Mouse (Mus musculus): ENCODE data around the gene Ythdc1. TPM values are rescaled to one million over a fixed set of nuclear protein-coding genes. Genes with fewer than 3 reads are reported as not detected.

The Ythdc1 gene
- total RNA-seq (2014; rRNA removed): 47.1 and 69.0 TPM in 2 replicates
- polyA plus RNA-seq (2015; fragmentation: Nextera tagmentation; extraction: Ambion mirVana): 25.1 and 29.6 TPM in 2 replicates

GRCm38 (mm10) chr5:86803962-86804940 lies at the start of gene Ythdc1:
Ythdc1 (plus strand) TSS chr5:86804221.
- Histone ChIP-seq H3K9ac (replicated peaks; ENCODE audit: low read length, poor library complexity, severe bottlenecking) (peak within 1 kb of the TSS; percentile 99), H3K36me3 (ENCODE audit: insufficient read depth, low read length) (no peaks in the 10 kb centered on the region), H3K27me3 (ENCODE audit: insufficient read depth, low read length) (no peaks in the 10 kb centered on the region), H3K4me1 (ENCODE audit: insufficient read depth, low read length) (no peaks in the 10 kb centered on the region), H3K27ac (ENCODE audit: low read depth, low read length) (peak within 1 kb of the TSS; percentile 99), H3K4me2 (ENCODE audit: low read depth, low read length, poor library complexity, severe bottlenecking) (peak within 1 kb of the TSS; percentile 62), H3K4me3 (ENCODE audit: low read depth, low read length) (peak within 1 kb of the TSS; percentile 94), H3K9me3 (ENCODE audit: low read length) (no peaks in the 10 kb centered on the region)
- whole genome bisulfite sequencing: under 1% methylated on average over 81 of the region's 111 CpGs
- TF ChIP-seq CTCF (IDR thresholded peaks at IDR 0.05): peak; percentile 28
- peak; percentile 100 for ATAC-seq (ENCODE audit: low FRiP score)
- peak; percentile 97 for DNase-seq (ENCODE audit: low spot score)

- TF ChIP-seq CTCF (IDR thresholded peaks at IDR 0.05): no peak
- H3K27ac ChIP-seq (ENCODE audit: low read depth, low read length): no peak overlapping the region
- H3K27me3 ChIP-seq (ENCODE audit: insufficient read depth, low read length): no peaks in the 10 kb centered on the region
- no peak overlapping the region for H3K9ac ChIP-seq (replicated peaks; ENCODE audit: low read length, poor library complexity, severe bottlenecking)
- H3K4me2 ChIP-seq (ENCODE audit: low read depth, low read length, poor library complexity, severe bottlenecking): no peak overlapping the region
- H3K4me1 ChIP-seq (ENCODE audit: insufficient read depth, low read length): no peaks in the 10 kb centered on the region
- 39% methylated on average over 3 of the region's 3 CpGs for whole genome bisulfite sequencing
- no peaks in the 10 kb centered on the region for H3K36me3 ChIP-seq (ENCODE audit: insufficient read depth, low read length)
- DNase-seq (ENCODE audit: low spot score) (no peak), ATAC-seq (ENCODE audit: low FRiP score) (no peak)
- no peak overlapping the region for H3K4me3 ChIP-seq (ENCODE audit: low read depth, low read length)
- no peaks in the 10 kb centered on the region for H3K9me3 ChIP-seq (ENCODE audit: low read length)
Measured at GRCm38 (mm10) chr5:86769015-86769658, 34.9 kb upstream of the Ythdc1 start.

- Histone ChIP-seq H3K9me3 (ENCODE audit: low read length) (no peaks in the 10 kb centered on the region), H3K4me3 (ENCODE audit: low read depth, low read length) (no peak overlapping the region), H3K4me2 (ENCODE audit: low read depth, low read length, poor library complexity, severe bottlenecking) (no peak overlapping the region), H3K27ac (ENCODE audit: low read depth, low read length) (no peak overlapping the region), H3K36me3 (ENCODE audit: insufficient read depth, low read length) (no peaks in the 10 kb centered on the region), H3K4me1 (ENCODE audit: insufficient read depth, low read length) (no peaks in the 10 kb centered on the region), H3K9ac (replicated peaks; ENCODE audit: low read length, poor library complexity, severe bottlenecking) (no peak overlapping the region), H3K27me3 (ENCODE audit: insufficient read depth, low read length) (no peaks in the 10 kb centered on the region)
- ATAC-seq (ENCODE audit: low FRiP score): no peak
- DNase-seq (ENCODE audit: low spot score): no peak
- TF ChIP-seq CTCF (IDR thresholded peaks at IDR 0.05): no peak
Measured at GRCm38 (mm10) chr5:86771010-86771409, 33.0 kb upstream of the Ythdc1 start.

GRCm38 (mm10) chr5:86776941-86777340 lies 27.1 kb upstream of the Ythdc1 start:
- Histone ChIP-seq H3K27ac (ENCODE audit: low read depth, low read length) (no peak overlapping the region), H3K27me3 (ENCODE audit: insufficient read depth, low read length) (no peaks in the 10 kb centered on the region), H3K4me2 (ENCODE audit: low read depth, low read length, poor library complexity, severe bottlenecking) (no peak overlapping the region), H3K4me3 (ENCODE audit: low read depth, low read length) (no peak overlapping the region), H3K9me3 (ENCODE audit: low read length) (no peaks in the 10 kb centered on the region), H3K4me1 (ENCODE audit: insufficient read depth, low read length) (no peaks in the 10 kb centered on the region), H3K9ac (replicated peaks; ENCODE audit: low read length, poor library complexity, severe bottlenecking) (no peak overlapping the region), H3K36me3 (ENCODE audit: insufficient read depth, low read length) (no peaks in the 10 kb centered on the region)
- ATAC-seq (ENCODE audit: low FRiP score) (no peak), DNase-seq (ENCODE audit: low spot score) (no peak)
- WGBS: 94% methylated on average over 5 of the region's 5 CpGs
- TF ChIP-seq CTCF (IDR thresholded peaks at IDR 0.05): no peak

GRCm38 (mm10) chr5:86778471-86778870 lies 25.6 kb upstream of the Ythdc1 start:
- Histone ChIP-seq H3K36me3 (ENCODE audit: insufficient read depth, low read length) (no peaks in the 10 kb centered on the region), H3K4me2 (ENCODE audit: low read depth, low read length, poor library complexity, severe bottlenecking) (no peak overlapping the region), H3K27ac (ENCODE audit: low read depth, low read length) (no peak overlapping the region), H3K9me3 (ENCODE audit: low read length) (no peaks in the 10 kb centered on the region), H3K4me3 (ENCODE audit: low read depth, low read length) (no peak overlapping the region), H3K27me3 (ENCODE audit: insufficient read depth, low read length) (no peaks in the 10 kb centered on the region), H3K9ac (replicated peaks; ENCODE audit: low read length, poor library complexity, severe bottlenecking) (no peak overlapping the region), H3K4me1 (ENCODE audit: insufficient read depth, low read length) (no peaks in the 10 kb centered on the region)
- 91% methylated on average over 1 of the region's 1 CpGs for WGBS
- TF ChIP-seq CTCF (IDR thresholded peaks at IDR 0.05): no peak
- DNase-seq (ENCODE audit: low spot score) (no peak), ATAC-seq (ENCODE audit: low FRiP score) (no peak)

- Histone ChIP-seq H3K4me1 (ENCODE audit: insufficient read depth, low read length) (no peaks in the 10 kb centered on the region), H3K27me3 (ENCODE audit: insufficient read depth, low read length) (no peaks in the 10 kb centered on the region), H3K27ac (ENCODE audit: low read depth, low read length) (no peak overlapping the region), H3K9me3 (ENCODE audit: low read length) (no peaks in the 10 kb centered on the region), H3K36me3 (ENCODE audit: insufficient read depth, low read length) (no peaks in the 10 kb centered on the region), H3K9ac (replicated peaks; ENCODE audit: low read length, poor library complexity, severe bottlenecking) (no peak overlapping the region), H3K4me3 (ENCODE audit: low read depth, low read length) (no peak overlapping the region), H3K4me2 (ENCODE audit: low read depth, low read length, poor library complexity, severe bottlenecking) (no peak overlapping the region)
- ATAC-seq (ENCODE audit: low FRiP score) (no peak), DNase-seq (ENCODE audit: low spot score) (no peak)
- TF ChIP-seq CTCF (IDR thresholded peaks at IDR 0.05): no peak
- WGBS: 66% methylated on average over 8 of the region's 8 CpGs
Measured at GRCm38 (mm10) chr5:86783059-86783458, 21.0 kb upstream of the Ythdc1 start.
